ENCODE assay signal across 26 mouse cellular contexts in the genomic region with DNA sequence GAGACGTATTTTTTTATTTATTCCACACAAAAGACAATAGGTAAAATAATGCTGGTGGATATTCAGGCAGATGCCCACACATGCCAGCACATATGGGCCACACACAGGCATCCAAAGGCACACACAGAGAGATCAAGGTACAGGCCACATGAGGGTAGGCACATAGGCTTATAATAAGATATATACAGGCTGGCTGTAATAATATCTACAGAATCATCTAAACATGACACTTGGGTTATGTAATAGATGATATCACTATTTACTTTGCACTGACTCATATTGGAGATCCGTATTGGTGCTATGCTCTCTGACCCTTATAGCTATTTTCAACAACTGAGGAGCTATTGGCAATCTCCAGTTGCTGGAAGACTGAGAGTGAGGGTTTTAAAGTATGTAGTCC.
DNase-seq lines count a peak whose midpoint lies in the region; ATAC-seq and TF ChIP-seq lines count a peak whose summit lies in the region.
"Had no signal": no experiment of that assay in that cellular context is flagged by ENCODE, and none has a peak within 500 bp of the region (broad histone marks: within the 10 kb centered on the region; RNA-seq: fewer than 3 reads in every experiment).

No protein-coding gene starts in this region.

- H3K4me1 ChIP-seq in intestine, embryonic 15.5 days (replicated peaks): no peaks in the 10 kb centered on the region
- no peaks in the 10 kb centered on the region for H3K4me1 ChIP-seq in intestine, postnatal 0 days (replicated peaks; ENCODE audit: control insufficient read depth, insufficient read depth, low read length)
- H3K4me1 ChIP-seq in intestine, embryonic 16.5 days (ENCODE audit: control insufficient read depth, insufficient read depth, low read length): no peaks in the 10 kb centered on the region
- H3K4me1 ChIP-seq: embryonic facial prominence, embryonic 13.5 days; embryonic facial prominence, embryonic 15.5 days; forebrain, embryonic 10.5 days; forebrain, embryonic 12.5 days had no signal

- H3K9me3 ChIP-seq in intestine, embryonic 15.5 days: no peaks in the 10 kb centered on the region
- H3K9me3 ChIP-seq in intestine, postnatal 0 days (ENCODE audit: control insufficient read depth): no peaks in the 10 kb centered on the region
- no peaks in the 10 kb centered on the region for H3K9me3 ChIP-seq in intestine, embryonic 16.5 days (ENCODE audit: control insufficient read depth, low read length)
- H3K9me3 ChIP-seq: embryonic facial prominence, embryonic 13.5 days; embryonic facial prominence, embryonic 15.5 days; forebrain, embryonic 10.5 days; forebrain, embryonic 12.5 days; G1E had no signal

- no peak overlapping the region for H3K9ac ChIP-seq in intestine, embryonic 15.5 days
- no peak overlapping the region for H3K9ac ChIP-seq in intestine, postnatal 0 days (ENCODE audit: low read depth, low read length)
- no peak overlapping the region for H3K9ac ChIP-seq in intestine, embryonic 16.5 days (ENCODE audit: low read depth, low read length)
- H3K9ac ChIP-seq: embryonic facial prominence, embryonic 13.5 days; embryonic facial prominence, embryonic 15.5 days; forebrain, embryonic 12.5 days had no signal

- 68% methylated on average over 2 of the region's 2 CpGs for WGBS in intestine, embryonic 15.5 days
- 58% methylated on average over 2 of the region's 2 CpGs for WGBS in intestine, postnatal 0 days
- WGBS in intestine, embryonic 16.5 days: 67% methylated on average over 2 of the region's 2 CpGs

- peak; percentile 6 for DNase-seq in 416B (ENCODE audit: low read depth)
- DNase-seq in cerebellum, postnatal 25 days: no peak
- DNase-seq: adrenal gland, adult 8-10 months; adrenal gland, postnatal 14 days; adrenal gland, postnatal 36 days; B cell, adult 2 months; cerebellum, adult 11-12 months; cerebellum, adult 2 months; cerebellum, adult 9-10 months; cerebellum, postnatal 10 days; cerebellum, postnatal 36 days; embryo, embryonic 11 days had no signal

- H3K4me2 ChIP-seq in intestine, embryonic 15.5 days (replicated peaks): no peak overlapping the region
- H3K4me2 ChIP-seq in intestine, postnatal 0 days (replicated peaks; ENCODE audit: low read depth): no peak overlapping the region
- H3K4me2 ChIP-seq in intestine, embryonic 16.5 days (ENCODE audit: low read depth, low read length): no peak overlapping the region
- H3K4me2 ChIP-seq: embryonic facial prominence, embryonic 13.5 days; embryonic facial prominence, embryonic 15.5 days; forebrain, embryonic 12.5 days had no signal

- no peak overlapping the region for H3K4me3 ChIP-seq in intestine, embryonic 15.5 days (replicated peaks)
- no peak overlapping the region for H3K4me3 ChIP-seq in intestine, postnatal 0 days (ENCODE audit: low read depth, low read length)
- H3K4me3 ChIP-seq in intestine, embryonic 16.5 days (ENCODE audit: low read length): no peak overlapping the region
- H3K4me3 ChIP-seq: embryonic facial prominence, embryonic 13.5 days; embryonic facial prominence, embryonic 15.5 days; erythroblast, embryonic 14.5 days; forebrain, embryonic 10.5 days; forebrain, embryonic 12.5 days had no signal

- no peak overlapping the region for H3K27ac ChIP-seq in intestine, embryonic 15.5 days
- H3K27ac ChIP-seq in intestine, postnatal 0 days (ENCODE audit: low read depth, low read length): no peak overlapping the region
- no peak overlapping the region for H3K27ac ChIP-seq in intestine, embryonic 16.5 days (ENCODE audit: low read length)
- H3K27ac ChIP-seq: embryonic facial prominence, embryonic 13.5 days; embryonic facial prominence, embryonic 15.5 days; forebrain, embryonic 10.5 days; forebrain, embryonic 12.5 days had no signal

- no peaks in the 10 kb centered on the region for H3K27me3 ChIP-seq in intestine, embryonic 15.5 days (replicated peaks)
- H3K27me3 ChIP-seq in intestine, postnatal 0 days (replicated peaks; ENCODE audit: control insufficient read depth, insufficient read depth, low read length): no peaks in the 10 kb centered on the region
- no peaks in the 10 kb centered on the region for H3K27me3 ChIP-seq in intestine, embryonic 16.5 days (replicated peaks; ENCODE audit: control insufficient read depth, insufficient read depth, low read length)
- H3K27me3 ChIP-seq: CH12.LX; embryonic facial prominence, embryonic 13.5 days; embryonic facial prominence, embryonic 15.5 days; forebrain, embryonic 12.5 days; Patski had no signal

- H3K36me3 ChIP-seq in intestine, embryonic 15.5 days: no peaks in the 10 kb centered on the region
- no peaks in the 10 kb centered on the region for H3K36me3 ChIP-seq in intestine, postnatal 0 days (ENCODE audit: control insufficient read depth, insufficient read depth)
- H3K36me3 ChIP-seq in intestine, embryonic 16.5 days (ENCODE audit: control insufficient read depth, insufficient read depth, low read length): no peaks in the 10 kb centered on the region
- H3K36me3 ChIP-seq: embryonic facial prominence, embryonic 13.5 days; embryonic facial prominence, embryonic 15.5 days; forebrain, embryonic 10.5 days; forebrain, embryonic 12.5 days; G1E had no signal

- peak; percentile 59; the same call in 1 of the 2 replicates for ATAC-seq in intestine, embryonic 15.5 days
- no peak for ATAC-seq in intestine, postnatal 0 days
- ATAC-seq in intestine, embryonic 16.5 days: peak; percentile 65
- ATAC-seq: activated CD4-positive, CD25-positive, alpha-beta regulatory T cell, adult 4 months; CD4-positive, CD25-positive, alpha-beta regulatory T cell, adult 4 months; forebrain, embryonic 16.5 days; Patski had no signal

- no peak for TF ChIP-seq CTCF in intestine, postnatal 0 days (IDR thresholded peaks at IDR 0.05; ENCODE audit: low read depth)
